Mouse (Mus musculus): ENCODE data around the gene C4b. TPM values are rescaled to one million over a fixed set of nuclear protein-coding genes. Genes with fewer than 3 reads are reported as not detected.
A peak's percentile ranks its signal among the peaks of the same experiment; 100 is the strongest.
"Not testable (repeated sequence)": the region's sequence is repeated elsewhere in the genome, so short reads cannot be mapped to it uniquely, and the experiment has no call there.

C4b gene
- total and polyA plus RNA-seq, 2 experiments from 2014 or later: 1.1 to 1.9 TPM

DNA sequence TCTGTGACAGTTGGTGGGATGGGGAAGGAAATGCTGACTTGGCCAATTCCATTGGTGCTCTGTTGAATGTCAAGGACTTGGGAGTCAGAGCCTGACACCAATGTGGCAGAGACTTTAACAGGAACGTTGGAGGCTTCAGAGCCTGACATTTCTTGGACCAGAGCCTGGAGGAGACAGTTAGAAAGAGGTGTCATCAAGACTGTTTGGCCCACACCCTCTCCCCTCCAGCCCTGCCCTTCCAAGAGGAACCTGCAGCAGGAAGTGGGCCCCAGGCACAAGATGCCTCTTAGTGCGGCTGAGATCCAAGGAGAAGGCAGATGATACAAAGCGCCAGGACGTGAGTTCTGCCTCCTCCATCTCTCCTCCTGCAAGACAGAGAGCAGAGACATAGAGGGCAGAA lies 3.4 kb downstream of the C4b start:
- H3K27ac ChIP-seq: no peak overlapping the region
- ATAC-seq: no peak
- no peak overlapping the region for H3K4me2 ChIP-seq (ENCODE audit: low read depth, low read length)
- TF ChIP-seq CTCF (IDR thresholded peaks at IDR 0.05; ENCODE audit: low read depth): no peak
- no peaks in the 10 kb centered on the region for H3K27me3 ChIP-seq (ENCODE audit: insufficient read depth, low read length)
- no peaks in the 10 kb centered on the region for H3K9me3 ChIP-seq (ENCODE audit: low read length)
- H3K36me3 ChIP-seq (ENCODE audit: insufficient read depth, low read length): no peaks in the 10 kb centered on the region
- H3K4me1 ChIP-seq (ENCODE audit: insufficient read depth, low read length): no peaks in the 10 kb centered on the region
- WGBS: 76% methylated on average over 4 of the region's 4 CpGs
- no peak overlapping the region for H3K4me3 ChIP-seq (ENCODE audit: low read length)
- no peak for DNase-seq (ENCODE audit: low spot score)
- H3K9ac ChIP-seq (replicated peaks; ENCODE audit: low read length): no peak overlapping the region

DNA sequence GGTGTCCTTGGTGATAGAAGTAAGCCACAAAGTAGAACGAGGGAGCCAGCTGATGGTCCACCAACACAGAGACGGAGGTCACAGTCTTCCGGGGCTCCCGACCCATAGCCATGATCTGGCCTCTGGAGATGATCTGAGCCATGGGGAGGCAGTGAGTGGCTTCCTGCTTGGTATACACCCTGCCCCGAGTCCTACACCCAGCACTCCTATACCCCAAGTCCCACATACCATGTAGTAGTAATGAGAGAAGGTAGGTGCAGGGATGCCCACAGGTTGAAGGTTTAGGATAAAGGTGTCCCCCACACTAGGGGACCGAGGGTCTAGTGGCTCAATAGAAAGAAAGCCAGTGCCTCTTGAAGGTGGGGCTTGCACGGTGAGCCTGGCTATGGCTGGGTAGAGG lies 4.0 kb downstream of the C4b start:
- ATAC-seq: not testable (repeated sequence)
- 89% methylated on average over 7 of the region's 7 CpGs for WGBS

DNA sequence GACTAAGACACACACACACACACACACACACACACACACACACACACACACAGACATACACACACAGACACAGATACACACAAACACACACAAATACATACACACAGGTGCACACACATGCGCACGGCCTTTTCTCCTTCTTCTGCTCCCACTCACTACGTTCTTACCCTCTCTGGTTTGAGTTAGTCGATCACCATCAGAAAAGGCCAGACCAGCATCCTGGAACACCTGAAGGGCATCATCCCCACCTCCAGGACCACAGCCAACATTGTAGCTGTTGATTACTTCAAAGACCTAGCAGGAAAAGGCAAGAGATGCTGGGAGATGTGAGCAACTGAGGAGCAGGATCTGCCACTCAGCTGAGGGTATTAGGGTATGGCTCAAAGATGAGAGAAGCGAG lies 6.2 kb downstream of the C4b start:
- WGBS: 90% methylated on average over 5 of the region's 5 CpGs
- not testable (repeated sequence) for DNase-seq (ENCODE audit: low spot score); H3K27me3 ChIP-seq (ENCODE audit: insufficient read depth, low read length); H3K4me2 ChIP-seq (ENCODE audit: low read depth, low read length); H3K9ac ChIP-seq (replicated peaks; ENCODE audit: low read length); H3K36me3 ChIP-seq (ENCODE audit: insufficient read depth, low read length); H3K9me3 ChIP-seq (ENCODE audit: low read length); ATAC-seq; H3K27ac ChIP-seq; H3K4me3 ChIP-seq (ENCODE audit: low read length); H3K4me1 ChIP-seq (ENCODE audit: insufficient read depth, low read length)

More for the DNA sequence above, 4.0 kb downstream of the C4b start:
- H3K4me3 ChIP-seq (ENCODE audit: low read length); H3K27me3 ChIP-seq (ENCODE audit: insufficient read depth, low read length); DNase-seq (ENCODE audit: low spot score); H3K4me2 ChIP-seq (ENCODE audit: low read depth, low read length); H3K9ac ChIP-seq (replicated peaks; ENCODE audit: low read length); H3K36me3 ChIP-seq (ENCODE audit: insufficient read depth, low read length); H3K9me3 ChIP-seq (ENCODE audit: low read length); H3K4me1 ChIP-seq (ENCODE audit: insufficient read depth, low read length); H3K27ac ChIP-seq: not testable (repeated sequence)

DNA sequence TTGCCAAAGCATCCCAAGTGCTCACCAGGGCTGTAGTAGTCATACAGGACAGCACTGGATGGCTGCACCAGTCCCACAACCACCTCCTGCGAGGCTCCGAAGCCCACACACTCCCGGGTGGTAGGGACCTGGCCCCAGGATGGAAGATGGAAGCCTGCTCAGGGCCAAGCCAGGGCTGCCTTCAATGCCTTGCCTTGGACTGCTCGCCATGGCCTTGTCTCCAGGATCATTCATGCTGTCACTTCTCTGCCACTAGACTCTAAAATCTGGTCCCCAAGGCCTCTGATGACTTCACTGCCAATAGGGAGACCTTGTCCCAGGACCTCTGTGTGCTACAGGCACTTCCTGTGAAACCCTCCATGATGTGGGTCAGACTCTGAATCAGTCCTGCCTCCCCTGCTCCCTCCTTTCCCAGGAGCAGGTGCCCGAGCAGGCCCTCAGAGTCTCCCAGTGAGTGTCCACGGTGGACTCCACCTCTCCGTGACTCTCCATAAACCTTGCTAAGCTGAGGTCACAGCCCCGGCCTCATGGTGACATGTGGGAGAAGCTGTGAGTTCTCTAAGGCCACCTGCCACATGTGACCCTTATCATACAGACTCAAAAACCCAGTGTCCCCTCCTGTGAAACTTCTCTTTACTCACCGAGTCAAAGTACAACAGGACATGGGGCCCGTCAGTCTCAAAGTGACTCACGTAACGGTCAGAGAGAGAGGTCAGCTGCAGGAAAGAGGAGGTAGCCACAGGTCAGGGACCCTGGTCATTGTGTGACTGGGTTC lies 13.7 kb downstream of the C4b start:
- ATAC-seq; H3K27me3 ChIP-seq (ENCODE audit: insufficient read depth, low read length); DNase-seq (ENCODE audit: low spot score); H3K4me1 ChIP-seq (ENCODE audit: insufficient read depth, low read length); H3K9ac ChIP-seq (replicated peaks; ENCODE audit: low read length); H3K36me3 ChIP-seq (ENCODE audit: insufficient read depth, low read length); H3K27ac ChIP-seq; H3K4me3 ChIP-seq (ENCODE audit: low read length); H3K4me2 ChIP-seq (ENCODE audit: low read depth, low read length); H3K9me3 ChIP-seq (ENCODE audit: low read length): not testable (repeated sequence)
- WGBS: 84% methylated on average over 12 of the region's 12 CpGs

DNA sequence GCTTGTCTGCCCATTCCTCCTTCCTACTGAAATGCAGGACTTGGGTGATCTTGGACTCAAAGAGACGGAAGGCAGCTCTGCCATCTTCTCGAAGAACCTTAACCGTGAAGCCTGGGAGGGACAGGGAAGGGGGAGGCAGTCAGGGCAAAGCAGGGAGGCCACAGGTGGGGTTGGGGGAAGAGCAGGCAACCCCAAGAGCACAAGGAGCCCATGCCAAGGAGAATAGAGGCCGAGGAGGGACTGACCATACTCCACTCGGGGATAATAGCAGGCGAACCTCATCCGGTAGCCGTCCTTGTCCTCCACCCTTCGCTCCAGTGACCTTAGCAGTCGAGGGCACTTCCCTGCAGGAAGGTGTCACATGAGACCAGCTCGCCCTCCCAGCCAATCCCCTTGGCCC lies 14.5 kb downstream of the C4b start:
- H3K4me2 ChIP-seq (ENCODE audit: low read depth, low read length); DNase-seq (ENCODE audit: low spot score); H3K27ac ChIP-seq; H3K27me3 ChIP-seq (ENCODE audit: insufficient read depth, low read length); ATAC-seq; H3K4me1 ChIP-seq (ENCODE audit: insufficient read depth, low read length); H3K9ac ChIP-seq (replicated peaks; ENCODE audit: low read length); H3K36me3 ChIP-seq (ENCODE audit: insufficient read depth, low read length); H3K9me3 ChIP-seq (ENCODE audit: low read length); H3K4me3 ChIP-seq (ENCODE audit: low read length): not testable (repeated sequence)
- WGBS: 88% methylated on average over 11 of the region's 11 CpGs

DNA sequence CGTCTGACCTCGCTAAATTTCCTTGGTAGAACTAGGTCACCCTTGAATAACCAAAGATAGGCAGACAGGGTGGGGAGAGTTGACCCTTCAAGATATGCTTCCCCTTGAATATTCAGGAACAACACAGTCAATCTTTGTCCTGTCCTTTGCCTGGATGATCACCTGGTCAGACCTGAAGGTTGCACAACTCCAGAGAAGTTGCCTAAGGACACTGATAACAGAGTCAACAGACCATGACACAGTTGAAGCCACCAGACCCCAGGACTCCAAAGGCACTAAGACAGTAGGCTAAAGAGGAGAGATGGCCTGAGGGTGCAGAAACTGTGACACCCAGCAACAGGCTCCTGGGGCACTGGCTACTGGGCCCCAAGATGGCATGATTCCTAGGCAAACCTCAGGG lies 15.8 kb downstream of the C4b start:
- no peak overlapping the region for H3K9ac ChIP-seq (replicated peaks; ENCODE audit: low read length)
- no peak overlapping the region for H3K4me3 ChIP-seq (ENCODE audit: low read length)
- WGBS: 87% methylated on average over 2 of the region's 2 CpGs
- no peak for TF ChIP-seq CTCF (IDR thresholded peaks at IDR 0.05; ENCODE audit: low read depth)
- H3K4me2 ChIP-seq (ENCODE audit: low read depth, low read length): no peak overlapping the region
- no peak for ATAC-seq
- H3K27me3 ChIP-seq (ENCODE audit: insufficient read depth, low read length): no peaks in the 10 kb centered on the region
- no peak overlapping the region for H3K27ac ChIP-seq
- no peak for DNase-seq (ENCODE audit: low spot score)
- H3K9me3 ChIP-seq (ENCODE audit: low read length): no peaks in the 10 kb centered on the region
- no peaks in the 10 kb centered on the region for H3K4me1 ChIP-seq (ENCODE audit: insufficient read depth, low read length)
- H3K36me3 ChIP-seq (ENCODE audit: insufficient read depth, low read length): no peaks in the 10 kb centered on the region

DNA sequence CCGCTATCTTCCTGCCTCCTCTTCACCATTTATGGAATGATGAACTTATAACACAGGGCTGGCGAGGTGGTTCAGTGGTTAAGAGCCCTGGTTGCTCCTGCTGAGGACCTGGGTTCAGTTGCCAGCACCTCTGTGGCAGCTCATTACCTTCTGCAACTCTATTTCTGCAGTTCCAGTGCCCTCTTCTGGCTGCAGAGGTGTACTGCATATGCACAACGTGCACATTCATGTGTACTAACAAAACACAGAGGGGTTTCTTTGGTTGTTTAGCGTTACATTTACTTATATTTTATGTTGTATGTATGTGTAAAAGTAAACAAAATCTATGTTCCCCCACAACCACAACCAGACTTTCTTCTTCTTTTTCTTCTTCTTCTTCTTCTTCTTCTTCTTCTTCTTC lies 20.6 kb downstream of the C4b start:
- Histone ChIP-seq H3K4me1 (ENCODE audit: insufficient read depth, low read length) (no peaks in the 10 kb centered on the region), H3K27me3 (ENCODE audit: insufficient read depth, low read length) (no peaks in the 10 kb centered on the region), H3K4me3 (ENCODE audit: low read length) (no peak overlapping the region), H3K27ac (no peak overlapping the region), H3K4me2 (ENCODE audit: low read depth, low read length) (no peak overlapping the region), H3K36me3 (ENCODE audit: insufficient read depth, low read length) (no peaks in the 10 kb centered on the region), H3K9me3 (ENCODE audit: low read length) (no peaks in the 10 kb centered on the region), H3K9ac (replicated peaks; ENCODE audit: low read length) (no peak overlapping the region)
- peak; percentile 11; the same call in 1 of the 2 replicates for TF ChIP-seq CTCF (IDR thresholded peaks at IDR 0.05; ENCODE audit: low read depth)
- 80% methylated on average over 4 of the region's 4 CpGs for WGBS
- no peak for DNase-seq (ENCODE audit: low spot score)
- no peak for ATAC-seq

DNA sequence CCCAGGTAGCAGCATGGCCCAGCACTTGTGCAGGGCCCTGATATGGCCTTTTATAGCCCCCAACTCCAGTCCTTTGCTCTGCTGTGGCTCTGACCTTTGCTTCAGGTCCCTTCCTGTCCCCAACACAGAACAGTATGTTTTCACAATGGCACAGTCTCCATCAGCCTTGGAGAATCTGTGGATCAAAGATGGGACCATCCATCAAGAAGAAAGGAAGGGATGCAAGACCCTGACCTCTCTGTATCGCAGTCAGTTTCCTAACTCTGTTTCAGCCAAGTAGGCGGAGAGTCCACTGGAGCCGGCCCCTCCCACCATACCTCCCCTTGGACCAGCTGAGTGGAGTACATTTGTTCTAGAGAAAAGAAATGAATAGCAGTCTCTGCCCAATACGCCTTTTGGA lies 21.4 kb downstream of the C4b start:
- WGBS: 98% methylated on average over 2 of the region's 4 CpGs
- ATAC-seq; H3K36me3 ChIP-seq (ENCODE audit: insufficient read depth, low read length); H3K9ac ChIP-seq (replicated peaks; ENCODE audit: low read length); H3K9me3 ChIP-seq (ENCODE audit: low read length); H3K27me3 ChIP-seq (ENCODE audit: insufficient read depth, low read length); H3K27ac ChIP-seq; H3K4me1 ChIP-seq (ENCODE audit: insufficient read depth, low read length); DNase-seq (ENCODE audit: low spot score); H3K4me3 ChIP-seq (ENCODE audit: low read length); H3K4me2 ChIP-seq (ENCODE audit: low read depth, low read length): not testable (repeated sequence)

DNA sequence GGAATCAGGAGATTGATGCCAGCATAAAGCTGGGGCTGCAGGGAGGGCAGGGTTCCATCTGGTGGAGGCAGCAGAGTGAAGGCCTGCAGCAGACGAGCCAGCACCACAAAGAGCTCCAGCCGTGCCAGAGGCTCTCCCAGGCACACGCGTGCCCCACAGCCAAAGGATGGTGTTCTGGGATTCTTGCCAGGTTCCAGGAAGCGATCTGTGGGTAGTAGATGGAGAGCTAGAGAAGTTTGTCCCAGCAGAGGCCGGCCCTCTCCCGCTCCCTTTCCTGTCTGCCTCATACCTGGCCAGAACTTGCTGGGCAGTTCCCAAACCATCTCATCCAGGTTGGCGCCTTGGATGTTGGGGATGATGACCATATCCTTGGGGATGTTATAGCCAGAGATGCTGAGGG lies 23.8 kb downstream of the C4b start:
- not testable (repeated sequence) for H3K27me3 ChIP-seq (ENCODE audit: insufficient read depth, low read length); H3K9ac ChIP-seq (replicated peaks; ENCODE audit: low read length); H3K4me1 ChIP-seq (ENCODE audit: insufficient read depth, low read length); H3K9me3 ChIP-seq (ENCODE audit: low read length); H3K4me2 ChIP-seq (ENCODE audit: low read depth, low read length); H3K36me3 ChIP-seq (ENCODE audit: insufficient read depth, low read length); H3K4me3 ChIP-seq (ENCODE audit: low read length); H3K27ac ChIP-seq; ATAC-seq
- peak; percentile 15 for DNase-seq (ENCODE audit: low spot score)
- WGBS: 49% methylated on average over 8 of the region's 8 CpGs

Measured in hindbrain, postnatal 0 days (tissue).